In genomic region chr5:151650700-151651410, GRCm38 (mm10) we compare ENCODE assay signal across 8 mouse cellular contexts. TPM values are rescaled to one million over a fixed set of nuclear protein-coding genes. Genes with fewer than 3 reads are reported as not detected.
DNase-seq lines count a peak whose midpoint lies in the region; ATAC-seq lines count a peak whose summit lies in the region.

TSS of gene Rfc3 (minus strand) at chr5:151651242.

- H3K4me3 ChIP-seq in heart, embryonic 14.5 days (ENCODE audit: control insufficient read depth in 1 of 2, insufficient read depth in 1 of 2, low read depth in 1 of 2, low read length in 2 of 2) = peak within 1 kb of the TSS; percentile 54 to 75
- peak within 1 kb of the TSS; percentile 74 for H3K4me3 ChIP-seq in liver, embryonic 13.5 days (replicated peaks)
- peak within 1 kb of the TSS; percentile 71 for H3K4me3 ChIP-seq in stomach, embryonic 16.5 days (replicated peaks; ENCODE audit: low read length)

- peaks cover 0 to 4% of the 10 kb centered on the region in 2 experiments; a peak in 1 of 4 replicates for H3K4me1 ChIP-seq in heart, embryonic 14.5 days (ENCODE audit: control insufficient read depth in 2 of 2, insufficient read depth in 2 of 2, low read length in 2 of 2)
- peaks cover 14% of the 10 kb centered on the region for H3K4me1 ChIP-seq in liver, embryonic 13.5 days (replicated peaks)
- peaks cover 11% of the 10 kb centered on the region for H3K4me1 ChIP-seq in stomach, embryonic 16.5 days (ENCODE audit: control insufficient read depth, insufficient read depth, low read length)

- H3K9me3 ChIP-seq in heart, embryonic 14.5 days (ENCODE audit: control insufficient read depth, low read length) = no peaks in the 10 kb centered on the region
- H3K9me3 ChIP-seq in liver, embryonic 13.5 days (replicated peaks) = no peaks in the 10 kb centered on the region
- H3K9me3 ChIP-seq in stomach, embryonic 16.5 days (replicated peaks; ENCODE audit: control insufficient read depth, low read length) = no peaks in the 10 kb centered on the region

- DNase-seq in c-Kit-negative CD71-positive TER-119-positive erythroid progenitor cells, embryonic 14.5 days (ENCODE audit: low read depth, low spot score) = peak; percentile 85
- peak; percentile 90 for DNase-seq in fibroblast of lung, adult 2 months (ENCODE audit: low read depth)
- DNase-seq in kidney, postnatal 14 days = peak; percentile 96
- DNase-seq in liver, embryonic 13.5 days = peak; percentile 90
- peak; percentile 100 for DNase-seq in neural tube, embryonic 10.5 days (ENCODE audit: extremely low spot score, low spot score)

- ATAC-seq in CD4-positive, CD25-positive, alpha-beta regulatory T cell, adult 4 months = peak; percentile 99
- ATAC-seq in heart, embryonic 14.5 days (ENCODE audit: insufficient number of reproducible peaks, insufficient read depth, low FRiP score, low read depth) = peak; percentile 95
- peak; percentile 99 for ATAC-seq in liver, embryonic 13.5 days (ENCODE audit: low read depth)
- peak; percentile 99 for ATAC-seq in stomach, embryonic 16.5 days (ENCODE audit: insufficient read depth, low FRiP score)

- peak within 1 kb of the TSS; percentile 72 for H3K4me2 ChIP-seq in heart, embryonic 14.5 days (ENCODE audit: low read length)
- H3K4me2 ChIP-seq in liver, embryonic 13.5 days = peak within 1 kb of the TSS; percentile 76
- H3K4me2 ChIP-seq in stomach, embryonic 16.5 days (ENCODE audit: low read depth, low read length) = peak within 1 kb of the TSS; percentile 85

- peak within 1 kb of the TSS; percentile 60 to 71 for H3K27ac ChIP-seq in heart, embryonic 14.5 days (replicated peaks in 1 of 2; ENCODE audit: control insufficient read depth in 1 of 2, insufficient read depth in 1 of 2, low read depth in 2 of 2, low read length in 2 of 2)
- peak within 1 kb of the TSS; percentile 67 for H3K27ac ChIP-seq in liver, embryonic 13.5 days
- peak within 1 kb of the TSS; percentile 63 for H3K27ac ChIP-seq in stomach, embryonic 16.5 days (ENCODE audit: low read length)

- H3K27me3 ChIP-seq in heart, embryonic 14.5 days (ENCODE audit: control insufficient read depth, insufficient read depth, low read length) = no peaks in the 10 kb centered on the region
- no peaks in the 10 kb centered on the region for H3K27me3 ChIP-seq in liver, embryonic 13.5 days
- H3K27me3 ChIP-seq in stomach, embryonic 16.5 days (ENCODE audit: control insufficient read depth, insufficient read depth, low read length) = no peaks in the 10 kb centered on the region

- H3K9ac ChIP-seq in heart, embryonic 14.5 days (ENCODE audit: low read length) = peak within 1 kb of the TSS; percentile 74
- H3K9ac ChIP-seq in liver, embryonic 13.5 days = peak within 1 kb of the TSS; percentile 78
- peak within 1 kb of the TSS; percentile 79 for H3K9ac ChIP-seq in stomach, embryonic 16.5 days (ENCODE audit: low read length)

- WGBS in heart, embryonic 14.5 days = under 1% methylated on average over 40 of the region's 42 CpGs
- WGBS in liver, embryonic 13.5 days (ENCODE audit: insufficient replicate concordance) = under 1% methylated on average over 42 of the region's 42 CpGs
- WGBS in stomach, embryonic 16.5 days = under 1% methylated on average over 41 of the region's 42 CpGs

- H3K36me3 ChIP-seq in heart, embryonic 14.5 days (ENCODE audit: control insufficient read depth, insufficient read depth, low read length) = peaks cover 38% of the 10 kb centered on the region
- peaks cover 36% of the 10 kb centered on the region for H3K36me3 ChIP-seq in liver, embryonic 13.5 days
- peaks cover 7% of the 10 kb centered on the region; the same call in 1 of the 2 replicates for H3K36me3 ChIP-seq in stomach, embryonic 16.5 days (ENCODE audit: control insufficient read depth, insufficient read depth, low read length)

RNA-seq across cellular contexts. Expression of gene Rfc3, which starts in this region (rescaled TPM):
- 10 to 100 TPM; 23.2 to 28.5 TPM for polyA plus RNA-seq in CD4-positive, CD25-positive, alpha-beta regulatory T cell, adult 4 months (2017; shearing (Covaris generic))
- polyA plus RNA-seq in heart, embryonic 14.5 days (2014; fragmentation: Nextera tagmentation; extraction: Ambion mirVana) = 49.3 and 49.6 TPM in 2 replicates
- polyA plus RNA-seq in liver, embryonic 13.5 days (2015; fragmentation: Nextera tagmentation; extraction: Ambion mirVana) = 57.2 and 63.3 TPM in 2 replicates
- polyA plus RNA-seq in stomach, embryonic 16.5 days (2015; fragmentation: Nextera tagmentation; extraction: Ambion mirVana) = 66.1 and 73.4 TPM in 2 replicates

Comparison
In these comparisons a context has a peak if more than half of its experiments do, and no peak if none do; other contexts are left out.
1. Peak in every context shown above with its lines: DNase-seq, ATAC-seq, H3K4me3 ChIP-seq and H3K27ac ChIP-seq.